Mouse (Mus musculus): ENCODE data around the gene Igf2bp3.

DNA sequence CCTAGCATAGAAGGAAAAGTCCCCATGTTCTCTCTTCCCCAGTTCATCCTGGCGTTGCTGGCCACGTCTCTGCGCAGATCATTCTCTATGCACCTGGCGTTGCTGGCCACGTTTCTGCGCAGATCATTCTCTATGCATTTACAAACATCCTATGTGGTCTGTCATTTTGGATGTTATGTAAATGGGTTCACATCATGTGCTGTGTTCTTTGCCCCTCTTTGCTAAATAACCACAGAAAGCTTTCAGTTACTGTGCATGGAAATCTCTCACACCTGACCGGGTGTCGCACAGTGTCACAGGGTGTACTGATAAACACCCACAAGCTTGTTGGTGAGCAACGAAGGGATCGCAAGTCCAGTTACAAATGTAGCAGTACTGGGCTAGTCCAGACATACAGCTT, 166.4 kb downstream of the Igf2bp3 start:
- TF ChIP-seq CTCF (IDR thresholded peaks at IDR 0.05; ENCODE audit: borderline replicate concordance, control insufficient read depth, extremely low read depth, insufficient read depth, low read length, poor library complexity) (no peak), POLR2A (IDR thresholded peaks at IDR 0.05; ENCODE audit: control insufficient read depth, extremely low read depth, insufficient read depth, low read length, poor library complexity) (no peak)
